Mouse (Mus musculus) yolk sac, embryonic 10.5 days (tissue): Measurements from ENCODE around the gene Zkscan3.

Experiments
- DNase-seq: peaks from one replicate; pipeline ENCODE4 v3.0.0-alpha.2; 2017; ENCODE audit warnings: low spot score

Zkscan3 gene

DNA sequence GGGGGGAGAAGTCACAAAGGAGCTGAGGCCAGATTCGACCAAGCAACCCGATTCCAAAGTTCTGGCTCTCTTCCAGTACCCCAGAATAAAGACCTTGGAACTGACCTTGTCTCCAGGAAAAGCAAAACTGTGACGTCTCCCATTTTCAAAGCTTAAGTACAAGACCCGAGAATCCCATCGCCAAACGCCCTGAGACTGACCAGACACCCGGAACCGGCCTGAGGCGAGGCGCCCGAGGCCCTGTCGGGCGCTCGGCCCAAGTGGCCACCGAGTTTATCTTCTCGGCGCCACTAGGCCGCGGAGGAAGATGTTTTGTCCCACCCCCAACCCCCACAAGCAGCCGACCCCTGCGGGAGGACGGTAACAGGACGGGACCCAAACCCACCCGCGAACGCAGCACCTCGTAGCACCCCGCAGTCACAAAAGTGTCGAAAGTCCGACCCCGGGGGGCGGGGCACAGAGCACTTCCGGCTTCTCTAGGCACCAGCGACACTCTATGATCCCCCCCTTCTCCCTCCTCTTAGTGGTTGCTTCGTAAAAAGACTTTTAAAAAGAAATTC is at the start of gene Zkscan3:
TSS of gene Zkscan3 (minus strand) at position 469 of the 560 bp plus-strand sequence.
- peak; percentile 85 for DNase-seq

DNA sequence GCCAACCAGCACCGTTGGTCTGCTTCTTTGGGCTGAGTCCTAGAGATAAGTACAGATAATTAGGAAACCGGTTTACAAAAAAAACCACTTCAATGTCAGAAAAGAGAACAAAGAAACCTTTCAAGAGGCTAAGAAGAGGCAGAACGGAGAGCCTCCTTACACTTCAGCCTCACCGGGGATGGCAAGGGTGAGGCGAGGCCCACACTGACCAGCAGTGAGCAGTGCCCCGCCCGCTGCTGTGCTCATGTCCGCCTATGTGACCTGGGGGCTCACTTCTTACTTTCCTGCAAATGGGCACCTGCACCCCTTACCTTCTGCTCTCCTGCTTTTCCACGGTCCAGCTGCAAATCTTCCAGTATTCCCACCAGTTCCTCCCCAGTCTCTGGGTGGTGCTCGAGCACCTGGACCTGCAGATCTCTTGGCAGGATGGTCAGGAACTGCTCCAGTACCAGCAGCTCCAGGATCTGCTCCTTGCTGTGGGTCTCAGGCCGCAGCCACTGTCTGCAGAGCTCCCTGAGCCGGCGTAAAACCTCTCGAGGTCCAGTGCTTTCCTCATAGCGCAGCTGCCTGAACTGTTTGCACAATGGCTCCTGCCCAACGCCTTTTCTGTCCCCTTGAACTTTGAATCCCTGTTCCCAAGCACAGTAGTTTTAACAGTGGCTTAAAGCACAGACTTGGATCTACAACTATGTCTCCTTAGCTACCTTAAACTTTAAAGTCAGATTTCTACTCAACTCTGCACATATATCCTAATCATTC is 45.5 kb upstream of the Zkscan3 start:
- DNase-seq: peak; percentile 58

DNA sequence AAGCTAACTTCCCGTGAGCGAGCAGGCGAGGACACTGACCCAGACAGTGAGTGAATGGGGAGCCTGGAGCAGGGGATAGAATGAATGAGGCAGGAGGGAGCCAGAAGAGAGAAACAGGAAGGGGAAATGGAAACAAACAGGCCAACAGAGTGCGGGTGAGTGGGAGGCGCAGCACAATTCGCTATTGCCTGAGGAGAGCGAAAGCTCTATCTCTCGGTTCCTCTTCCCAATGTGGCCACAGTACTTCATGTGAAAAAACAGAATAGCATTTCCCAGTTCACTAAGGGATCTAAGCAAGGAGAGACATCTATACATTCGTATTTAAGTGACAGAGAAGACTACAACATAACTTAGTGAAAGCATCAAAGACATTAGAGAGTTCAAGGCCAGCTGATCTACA is 44.2 kb upstream of the Zkscan3 start:
- no peak for DNase-seq

DNA sequence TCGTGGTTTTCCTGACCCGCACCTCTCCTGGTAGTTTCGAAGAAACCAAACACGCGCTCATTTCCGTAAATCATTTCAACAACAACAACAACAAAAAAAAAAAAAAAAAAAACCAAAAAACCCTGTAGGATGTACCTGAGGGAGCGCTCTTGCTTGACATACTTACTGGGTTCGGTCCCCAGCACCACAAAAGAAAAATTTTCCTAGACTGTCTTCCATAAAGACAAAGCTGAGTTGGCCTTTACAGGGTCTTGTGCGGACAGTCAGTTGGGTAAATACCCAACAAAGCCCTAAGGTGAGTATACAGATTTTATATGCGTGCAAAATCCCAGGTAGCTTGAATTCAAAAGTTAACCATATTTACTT is 38.6 kb upstream of the Zkscan3 start:
- no peak for DNase-seq

DNA sequence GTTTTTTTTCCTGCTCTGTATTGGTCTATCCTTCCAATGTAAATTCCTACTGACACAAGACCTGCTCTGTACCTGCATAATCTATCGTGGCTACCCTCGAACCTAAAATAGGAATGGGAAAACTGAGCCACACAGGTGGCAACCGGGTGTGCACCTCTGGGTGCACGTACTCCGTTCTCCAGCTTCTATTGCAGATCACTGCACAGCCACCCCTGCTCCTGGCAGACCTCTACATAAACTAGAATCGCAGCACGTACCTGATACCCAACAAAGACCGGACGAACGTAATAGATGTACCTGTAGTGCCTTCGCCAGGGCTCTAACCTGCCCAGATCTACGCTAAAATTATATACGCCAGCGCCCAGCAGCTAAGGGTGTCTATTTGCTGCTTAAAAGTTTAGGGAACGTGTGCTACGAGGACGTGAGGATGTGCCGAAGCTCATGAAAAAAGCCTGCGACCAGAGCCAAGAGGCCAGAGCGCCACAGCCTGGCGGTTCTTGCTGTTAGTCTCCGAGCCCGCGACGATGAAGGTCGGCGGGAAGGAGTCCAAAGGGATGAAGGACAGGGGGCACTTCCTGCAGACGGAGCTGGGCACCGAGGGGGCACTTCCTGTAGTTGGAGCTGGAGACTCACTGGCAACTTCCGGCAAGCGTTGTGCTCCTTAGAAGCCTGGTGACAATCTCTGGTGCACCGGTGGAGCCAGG is 38.1 kb upstream of the Zkscan3 start, which contains the start of gene Pgbd1:
TSS of gene Pgbd1 (minus strand) at position 556 of the 704 bp plus-strand sequence.
- DNase-seq: peak; percentile 71

DNA sequence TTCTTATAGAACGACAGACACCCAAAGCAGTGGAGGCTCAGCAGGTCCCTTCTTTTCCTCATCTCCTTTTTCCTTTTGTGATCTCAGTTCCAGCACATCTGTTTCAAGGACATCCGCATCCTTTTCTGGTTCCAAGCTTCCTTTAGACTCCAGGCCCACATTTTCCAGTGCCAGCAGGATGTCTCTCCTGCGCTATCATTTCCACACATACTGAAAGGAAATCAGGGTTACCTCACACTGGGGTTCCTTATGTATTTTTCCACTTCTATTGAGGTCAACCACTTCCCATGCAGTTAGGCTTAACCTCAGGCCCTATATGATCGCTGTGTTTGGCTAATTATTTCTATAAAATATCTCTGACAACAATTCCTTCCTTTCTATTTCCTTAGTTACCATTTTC is 32.9 kb upstream of the Zkscan3 start:
- no peak for DNase-seq

DNA sequence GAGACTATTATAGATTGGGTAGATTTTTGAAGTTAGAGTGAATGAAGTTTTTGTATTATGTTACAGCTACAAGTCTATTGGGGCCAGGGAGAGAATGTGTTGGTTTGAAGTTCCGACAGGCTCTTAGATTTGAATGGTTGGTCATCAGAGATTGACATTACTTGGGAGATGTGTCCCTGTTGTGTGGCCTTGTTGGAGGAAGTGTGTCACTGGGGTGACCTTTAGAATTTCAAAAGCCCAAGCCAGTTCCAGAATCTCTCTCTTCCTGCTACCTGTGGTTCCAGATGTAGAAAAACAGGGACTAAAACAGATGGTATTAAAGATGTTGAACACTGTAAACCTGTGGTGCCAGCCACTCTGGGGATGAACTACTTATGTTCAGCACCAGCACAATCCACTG is 25.1 kb upstream of the Zkscan3 start:
- no peak for DNase-seq

DNA sequence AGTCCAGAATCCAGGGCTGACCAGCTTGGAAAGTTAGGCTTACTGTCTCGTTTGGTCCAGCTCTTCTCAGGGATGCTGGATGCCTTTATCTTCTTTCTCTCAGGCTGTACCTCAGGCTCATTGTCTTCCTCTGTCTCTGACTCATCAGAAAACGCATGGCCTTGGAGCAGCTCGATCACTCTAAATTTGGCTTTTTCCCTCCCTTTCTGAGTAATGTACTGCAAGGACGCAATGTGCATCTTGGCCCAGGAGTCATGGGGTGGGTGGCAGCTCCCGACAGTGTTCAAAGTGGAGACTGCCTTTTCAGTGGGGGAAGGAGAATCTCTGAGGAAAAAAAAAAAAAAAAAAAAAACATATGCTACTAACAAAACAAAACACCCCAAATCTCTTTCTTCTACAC is 20.7 kb upstream of the Zkscan3 start:
- DNase-seq: no peak

DNA sequence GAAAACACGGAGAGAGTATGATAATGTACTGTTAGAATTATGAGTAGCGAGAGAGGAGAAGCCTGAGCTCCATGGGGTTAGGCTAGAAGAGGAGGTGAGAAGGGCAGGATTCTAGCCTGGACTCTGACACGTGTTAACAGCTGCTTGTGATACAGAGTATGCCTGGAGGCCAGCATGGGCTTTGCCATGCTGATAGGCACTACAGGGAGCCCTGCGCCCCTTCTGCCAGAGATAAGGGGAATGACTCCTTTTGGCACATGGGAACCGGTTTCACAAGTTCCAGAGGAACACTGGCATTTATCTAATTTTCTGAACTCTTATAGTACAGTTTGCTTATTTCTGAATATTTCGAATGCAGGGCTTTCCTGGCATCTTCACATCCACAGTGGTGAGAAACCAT is 16.3 kb upstream of the Zkscan3 start:
- DNase-seq: no peak

DNA sequence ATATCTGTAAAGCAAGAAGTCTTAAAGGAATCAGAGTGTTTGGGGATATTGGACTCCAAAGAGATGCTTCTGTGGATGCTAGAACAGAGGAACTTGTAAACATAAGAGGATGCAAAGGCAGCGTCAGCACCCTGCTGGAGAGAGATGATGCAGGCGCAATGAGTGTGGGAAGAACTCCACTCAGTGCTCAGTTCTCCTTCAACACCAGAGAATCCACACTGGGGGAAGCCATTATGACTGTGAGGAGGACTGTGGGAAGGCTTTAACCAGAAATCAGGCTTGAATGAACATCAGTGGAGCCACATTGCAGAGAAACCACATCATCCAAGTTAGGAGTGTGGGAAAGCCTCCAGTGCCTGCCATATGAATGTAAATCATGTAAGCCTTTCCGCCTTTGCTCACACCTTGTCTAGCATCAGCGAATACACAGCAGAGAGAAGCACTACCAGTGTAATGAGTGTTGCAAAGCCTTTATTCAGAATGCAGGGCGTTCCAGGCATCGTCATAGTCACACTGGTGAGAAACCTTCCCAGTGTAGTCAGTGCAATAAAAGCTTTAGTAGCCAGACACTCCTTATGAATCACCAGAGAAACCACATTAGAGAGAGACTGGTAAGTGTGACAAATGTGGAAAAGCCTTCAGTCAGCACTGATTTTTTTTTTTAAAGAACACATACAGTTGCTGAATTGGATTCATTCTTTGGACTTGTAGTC is 14.9 kb upstream of the Zkscan3 start:
- no peak for DNase-seq

DNA sequence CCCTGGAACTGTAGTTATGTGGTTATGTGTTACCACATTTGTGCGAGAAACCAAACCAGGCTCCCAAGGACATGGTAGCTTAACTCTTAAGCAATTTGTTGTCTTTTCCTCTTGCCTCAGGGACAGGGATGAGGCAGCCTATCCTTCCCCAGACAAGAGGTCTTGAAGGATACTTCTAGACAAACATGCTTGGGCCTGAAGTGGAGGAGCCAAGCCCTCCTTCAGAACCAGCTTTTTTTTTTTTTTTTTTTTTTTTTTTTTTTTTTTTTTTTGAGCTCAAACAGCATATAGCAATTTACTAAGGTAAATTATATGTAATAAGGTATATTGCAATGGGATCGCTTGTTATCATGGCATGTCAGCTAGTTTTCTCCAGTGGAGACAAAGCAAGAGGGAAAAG is 13.2 kb upstream of the Zkscan3 start:
- DNase-seq: no peak

DNA sequence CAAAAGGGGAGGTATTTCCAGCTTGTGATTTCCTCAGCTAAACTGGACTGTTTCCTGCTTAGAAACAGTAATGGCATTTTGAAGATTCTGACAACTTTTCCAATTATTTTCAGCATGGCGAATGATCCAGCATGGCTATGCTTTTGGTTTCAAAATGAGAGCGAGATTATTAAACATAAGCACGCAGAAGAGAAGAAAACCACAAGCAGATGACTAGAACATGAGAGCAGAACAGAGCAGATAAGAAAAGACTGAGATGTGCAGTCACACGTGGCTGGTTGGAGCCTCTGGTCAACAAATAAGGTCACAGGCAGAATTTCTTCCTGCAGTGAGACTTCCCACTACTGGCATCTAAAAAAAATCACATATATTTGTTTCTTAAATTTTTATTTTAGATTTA is 12.7 kb upstream of the Zkscan3 start:
- DNase-seq: no peak

DNA sequence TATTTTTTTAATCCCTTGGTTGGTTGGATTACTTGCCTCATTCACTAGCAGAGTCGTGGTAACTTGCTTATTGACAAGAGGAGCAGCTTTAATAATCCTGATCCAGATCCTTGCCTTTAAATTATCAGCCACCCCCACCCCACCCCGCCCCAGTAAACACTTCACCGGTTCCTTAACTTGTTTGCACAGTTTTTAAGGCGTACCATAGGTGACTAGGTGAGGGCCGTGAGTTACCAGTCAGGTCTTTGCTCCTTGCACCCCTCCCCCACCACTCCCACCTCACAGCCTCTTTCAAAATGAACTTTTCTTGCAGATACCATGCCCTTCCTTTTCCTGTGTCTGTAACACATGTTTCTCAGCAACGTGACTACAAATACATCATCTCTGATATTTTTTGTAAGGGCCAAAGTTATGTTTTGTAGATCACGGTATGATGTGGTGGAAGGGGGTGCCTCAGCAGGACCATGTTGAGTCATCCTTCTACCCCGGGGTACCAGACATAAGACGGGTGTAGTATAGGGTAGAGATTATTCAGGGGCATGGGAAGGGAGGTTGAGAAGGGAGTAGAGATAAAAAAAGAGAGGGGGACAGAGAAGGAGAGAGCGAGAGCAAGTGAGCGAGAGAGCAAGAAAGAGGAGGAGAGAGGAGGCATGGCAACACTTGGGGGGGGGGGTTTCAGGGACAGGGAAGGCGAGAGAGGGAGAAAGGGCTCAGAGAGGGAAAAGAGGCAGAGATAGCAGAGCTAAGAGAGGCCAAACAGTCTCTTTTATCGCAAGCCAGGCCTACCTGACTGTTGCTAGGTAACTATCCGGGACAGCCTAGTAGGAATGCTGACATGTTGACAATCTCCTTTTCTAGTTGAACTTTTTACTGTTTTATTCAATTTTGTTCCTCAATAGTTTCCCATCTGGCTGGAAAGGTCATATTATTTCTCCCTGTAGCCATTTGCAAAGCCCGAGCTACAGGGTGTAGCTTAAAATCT is 12.0 kb upstream of the Zkscan3 start:
- DNase-seq: no peak

DNA sequence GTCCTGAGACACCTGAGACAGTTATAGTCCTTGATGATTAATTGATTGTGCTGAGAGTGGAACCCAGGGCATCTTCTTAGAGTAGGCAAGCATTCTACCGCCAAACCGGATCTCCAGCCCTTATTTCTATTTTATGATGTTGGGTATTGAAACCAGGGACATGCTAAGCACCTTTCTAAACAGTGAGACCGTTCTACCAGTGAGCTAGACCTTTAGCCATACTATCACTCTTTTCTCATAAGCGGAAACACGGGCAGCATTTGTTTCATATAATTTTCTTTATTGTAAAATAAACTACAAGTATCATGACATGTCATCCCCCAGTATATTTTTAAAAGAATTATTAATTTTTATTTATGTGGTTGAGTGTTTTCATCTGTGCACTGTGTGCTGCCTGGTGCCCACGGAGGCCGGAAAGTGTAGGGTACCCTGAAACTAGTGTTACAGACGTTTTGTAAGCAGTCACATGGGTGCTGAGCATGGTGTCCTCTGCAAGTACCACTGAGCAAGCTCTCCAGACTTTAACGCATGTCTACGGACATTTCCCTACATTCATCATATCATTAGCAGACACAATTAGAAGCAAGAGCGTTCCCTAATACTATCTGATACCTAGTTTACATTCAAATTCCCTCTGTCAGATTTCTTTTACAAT is 6.4 kb upstream of the Zkscan3 start:
- no peak for DNase-seq

DNA sequence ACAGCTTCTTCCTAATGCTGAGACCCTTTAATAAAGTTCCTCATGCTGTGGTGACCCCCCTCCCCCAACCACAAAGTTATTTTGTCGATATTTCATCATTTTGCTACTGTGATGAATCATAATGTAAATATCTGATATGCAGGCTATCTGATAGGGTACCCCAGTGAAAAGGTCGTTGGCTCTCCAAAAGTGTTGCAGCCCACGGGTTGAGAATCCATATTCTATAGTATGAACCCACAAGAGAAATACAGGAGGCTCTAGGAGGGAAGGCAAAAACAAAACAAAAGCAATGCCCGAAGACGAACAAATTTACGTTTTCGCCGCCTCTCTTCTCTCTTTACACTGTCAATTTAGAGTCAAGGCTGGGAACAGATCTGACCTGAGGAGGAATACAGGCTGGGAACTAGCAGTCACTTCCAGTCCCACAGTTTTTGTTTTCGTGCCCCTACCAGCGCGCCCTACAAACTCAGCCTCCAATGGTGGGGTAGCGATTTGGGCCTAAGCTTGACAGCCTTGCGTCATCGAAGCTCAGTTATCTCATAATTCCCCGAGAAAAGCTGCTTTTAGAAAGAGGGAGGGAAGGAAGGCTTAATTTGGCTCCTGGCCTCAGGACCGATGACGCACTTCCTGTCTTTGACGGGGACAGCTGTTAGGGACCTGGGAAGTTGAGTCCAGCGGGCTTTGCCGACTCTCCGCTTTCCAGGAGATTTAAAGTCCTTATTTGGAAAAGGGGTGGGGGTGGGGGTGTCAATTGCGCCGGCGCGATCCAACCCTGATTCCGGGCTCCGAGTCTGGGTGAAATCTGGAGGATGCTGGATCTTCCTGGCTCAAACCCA is 5.6 kb upstream of the Zkscan3 start:
- peak; percentile 83 for DNase-seq

DNA sequence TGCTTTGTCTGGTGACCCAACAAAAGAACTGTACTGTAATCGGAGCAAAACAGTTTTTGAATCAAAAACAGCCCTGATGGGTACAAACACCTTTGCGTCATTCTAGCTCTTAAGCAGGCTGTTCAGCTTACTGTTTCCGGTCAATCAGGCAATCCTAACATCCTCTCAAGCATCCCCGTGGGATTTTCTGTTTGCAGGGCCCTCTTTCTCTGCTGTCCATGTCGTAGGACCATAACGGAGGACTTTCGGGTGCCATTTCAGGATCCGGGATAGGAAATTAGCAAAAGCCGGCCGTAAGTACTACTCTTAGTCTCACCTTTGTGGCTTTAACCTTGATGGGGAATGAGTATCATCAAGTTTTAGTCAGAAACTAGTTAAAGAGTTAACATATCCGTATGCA is 4.8 kb upstream of the Zkscan3 start:
- no peak for DNase-seq

DNA sequence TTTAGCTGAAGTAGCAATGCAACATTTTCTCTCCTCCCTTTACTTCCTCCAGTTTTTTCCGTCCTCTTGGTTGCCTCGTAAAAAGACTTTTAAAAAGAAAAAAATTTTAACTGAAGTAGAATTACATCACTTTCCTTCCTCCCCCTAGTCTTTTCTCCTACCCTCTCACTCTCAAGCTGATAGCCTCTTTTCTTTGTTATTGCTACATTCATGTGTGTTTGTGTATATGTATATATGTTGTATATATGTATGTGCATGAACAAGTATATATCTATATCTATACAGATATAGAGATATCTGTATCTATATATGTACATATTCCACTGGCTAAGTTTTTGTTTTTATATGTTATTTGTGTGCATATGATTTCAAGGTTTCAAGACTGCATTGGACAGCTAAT is 293 bp upstream of the Zkscan3 start:
- DNase-seq: no peak

DNA sequence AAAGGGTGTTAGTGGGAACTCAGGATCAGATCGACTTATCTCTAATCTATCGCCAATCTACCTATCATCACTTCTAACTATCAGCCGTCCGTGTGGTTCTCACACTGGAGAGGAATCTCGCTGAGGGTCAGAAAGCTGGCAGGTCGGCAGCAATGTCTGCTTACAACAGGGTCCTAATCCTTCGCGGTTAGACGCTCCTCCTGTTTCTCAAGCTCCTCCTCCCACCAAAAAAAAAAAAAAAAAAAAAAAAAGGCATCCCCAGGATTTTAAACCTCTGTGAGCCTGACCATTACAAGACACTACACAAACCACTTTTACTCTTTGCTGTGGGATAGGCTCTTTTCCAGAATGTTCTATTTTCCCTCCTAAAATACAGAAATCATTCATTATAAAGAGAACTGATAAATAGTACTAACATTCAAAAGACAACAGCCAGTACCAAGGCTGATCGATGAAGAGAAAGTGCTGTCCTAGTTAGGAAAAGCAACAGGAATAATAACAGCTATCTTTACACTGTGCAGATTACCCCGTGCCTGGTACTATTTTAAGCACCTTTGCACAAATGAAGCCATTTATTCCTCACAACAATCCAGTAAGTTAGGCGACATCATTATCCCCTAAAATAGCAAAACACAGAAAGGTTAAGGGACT is 794 bp downstream of the Zkscan3 start:
- DNase-seq: no peak

DNA sequence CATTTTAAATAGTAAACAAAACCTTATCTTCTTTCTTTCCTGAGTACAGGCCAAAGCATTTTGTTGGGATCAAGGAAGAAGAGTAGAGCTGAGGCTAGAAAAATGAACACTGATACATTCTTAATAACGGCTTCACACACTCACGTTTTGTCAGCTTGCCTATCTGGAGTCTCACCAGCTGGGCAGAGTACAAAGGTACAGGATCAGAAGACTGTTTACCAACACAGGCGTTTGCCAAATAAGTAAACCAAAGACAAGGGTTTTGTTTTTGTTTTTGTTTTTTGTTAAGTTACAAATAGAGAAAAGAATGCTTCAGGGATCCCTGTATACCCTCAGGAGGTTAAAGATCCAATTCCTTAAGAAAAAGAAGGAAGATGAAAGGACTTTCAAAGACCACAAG is 1.4 kb downstream of the Zkscan3 start:
- DNase-seq: no peak

DNA sequence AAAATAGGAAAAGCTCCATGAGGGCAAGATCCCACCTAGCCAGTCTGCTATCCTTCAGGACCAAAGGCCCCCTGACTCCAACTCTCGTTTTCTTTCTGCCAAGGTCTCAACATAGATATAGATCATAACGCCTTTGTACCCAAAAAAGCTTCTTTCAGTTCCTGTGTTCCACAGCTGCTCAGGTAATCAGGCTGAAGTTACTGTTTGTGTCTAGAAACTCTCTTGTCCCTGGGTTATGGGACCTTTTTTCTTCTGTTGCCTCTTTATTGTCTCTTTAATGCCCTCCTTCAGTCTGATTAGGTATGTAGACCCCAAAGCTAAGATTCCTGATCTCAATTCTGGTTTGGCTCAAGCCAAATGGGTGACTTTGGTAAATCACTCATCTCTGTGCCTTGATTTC is 5.1 kb downstream of the Zkscan3 start:
- no peak for DNase-seq
